Mouse (Mus musculus): ENCODE measurements around the gene Vav3. TPM values are rescaled to one million over a fixed set of nuclear protein-coding genes. Genes with fewer than 3 reads are reported as not detected.
"Not testable (repeated sequence)": the region's sequence is repeated elsewhere in the genome, so short reads cannot be mapped to it uniquely, and the experiment has no call there.

Vav3 gene
- polyA plus RNA-seq, 1 experiment from 2014 or later: 10.4 TPM

DNA sequence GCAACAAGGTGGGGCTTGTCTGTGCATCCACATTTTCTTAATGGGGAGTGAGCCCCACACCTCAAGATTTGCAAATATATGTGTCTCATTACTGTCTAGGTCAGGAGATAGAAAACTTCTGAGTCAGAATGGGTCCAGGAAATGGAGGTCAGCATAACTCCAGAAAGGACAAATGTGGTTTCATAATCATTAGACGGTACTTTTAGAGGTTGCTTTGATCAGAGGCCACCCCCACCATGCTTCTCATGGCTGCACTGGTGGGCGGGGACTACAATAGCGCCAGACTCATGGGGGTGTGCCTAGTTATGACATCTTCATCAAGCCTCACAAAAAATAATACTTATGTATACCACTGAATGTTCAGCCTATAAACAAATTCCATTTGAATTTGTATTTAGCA lies 103.6 kb downstream of the Vav3 start:
- WGBS: 83% methylated on average over 3 of the region's 3 CpGs
- no peaks in the 10 kb centered on the region for H3K27me3 ChIP-seq (replicated peaks; ENCODE audit: control insufficient read depth, insufficient read depth, low read length)
- no peak overlapping the region for H3K4me2 ChIP-seq (replicated peaks; ENCODE audit: low read depth)
- no peak overlapping the region for H3K9ac ChIP-seq (ENCODE audit: low read depth, low read length)
- ATAC-seq: no peak
- no peaks in the 10 kb centered on the region for H3K9me3 ChIP-seq (ENCODE audit: control insufficient read depth)
- no peak for TF ChIP-seq CTCF (IDR thresholded peaks at IDR 0.05; ENCODE audit: low read depth)
- no peaks in the 10 kb centered on the region for H3K36me3 ChIP-seq (ENCODE audit: control insufficient read depth, insufficient read depth)
- no peak overlapping the region for H3K27ac ChIP-seq (ENCODE audit: low read depth, low read length)
- 0 out of 2 replicates have a peak, but pooled peaks cover 4% of the 10 kb centered on the region for H3K4me1 ChIP-seq (replicated peaks; ENCODE audit: control insufficient read depth, insufficient read depth, low read length)
- H3K4me3 ChIP-seq (ENCODE audit: low read depth, low read length): no peak overlapping the region

- H3K4me3 ChIP-seq (ENCODE audit: low read depth, low read length): no peak overlapping the region
- no peak overlapping the region for H3K27ac ChIP-seq (ENCODE audit: low read depth, low read length)
- no peak overlapping the region for H3K4me2 ChIP-seq (replicated peaks; ENCODE audit: low read depth)
- no peak overlapping the region for H3K9ac ChIP-seq (ENCODE audit: low read depth, low read length)
- no peak for TF ChIP-seq CTCF (IDR thresholded peaks at IDR 0.05; ENCODE audit: low read depth)
- no peaks in the 10 kb centered on the region for H3K4me1 ChIP-seq (replicated peaks; ENCODE audit: control insufficient read depth, insufficient read depth, low read length)
- no peaks in the 10 kb centered on the region for H3K9me3 ChIP-seq (ENCODE audit: control insufficient read depth)
- WGBS: 58% methylated on average over 4 of the region's 4 CpGs
- no peak for ATAC-seq
- H3K27me3 ChIP-seq (replicated peaks; ENCODE audit: control insufficient read depth, insufficient read depth, low read length): no peaks in the 10 kb centered on the region
- H3K36me3 ChIP-seq (ENCODE audit: control insufficient read depth, insufficient read depth): no peaks in the 10 kb centered on the region
Observed at GRCm38 (mm10) chr3:109446903-109447302, 106.5 kb downstream of the Vav3 start.

DNA sequence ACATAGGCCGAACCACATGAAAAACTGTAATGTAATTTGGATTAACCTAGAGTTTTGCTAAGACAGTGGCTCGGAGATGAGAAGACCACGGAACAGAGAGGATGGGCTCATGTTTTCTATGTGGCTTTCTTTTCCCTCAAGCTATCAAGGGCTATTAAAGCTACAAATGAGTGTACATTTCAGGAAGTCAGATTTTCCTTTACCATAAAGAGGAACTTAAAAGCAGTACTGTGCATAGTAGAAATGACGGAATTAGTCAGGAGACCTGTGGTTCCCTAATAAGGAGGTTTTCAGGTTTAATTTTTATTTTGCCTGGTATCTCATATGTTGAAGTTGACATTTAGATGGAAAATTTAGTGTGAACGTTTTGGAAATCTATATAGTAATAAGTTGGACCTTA lies 107.8 kb downstream of the Vav3 start:
- H3K4me2 ChIP-seq (replicated peaks; ENCODE audit: low read depth); H3K27ac ChIP-seq (ENCODE audit: low read depth, low read length); H3K4me1 ChIP-seq (replicated peaks; ENCODE audit: control insufficient read depth, insufficient read depth, low read length); ATAC-seq; H3K9me3 ChIP-seq (ENCODE audit: control insufficient read depth); H3K4me3 ChIP-seq (ENCODE audit: low read depth, low read length); H3K36me3 ChIP-seq (ENCODE audit: control insufficient read depth, insufficient read depth); H3K9ac ChIP-seq (ENCODE audit: low read depth, low read length); H3K27me3 ChIP-seq (replicated peaks; ENCODE audit: control insufficient read depth, insufficient read depth, low read length): not testable (repeated sequence)
- 81% methylated on average over 5 of the region's 5 CpGs for WGBS

DNA sequence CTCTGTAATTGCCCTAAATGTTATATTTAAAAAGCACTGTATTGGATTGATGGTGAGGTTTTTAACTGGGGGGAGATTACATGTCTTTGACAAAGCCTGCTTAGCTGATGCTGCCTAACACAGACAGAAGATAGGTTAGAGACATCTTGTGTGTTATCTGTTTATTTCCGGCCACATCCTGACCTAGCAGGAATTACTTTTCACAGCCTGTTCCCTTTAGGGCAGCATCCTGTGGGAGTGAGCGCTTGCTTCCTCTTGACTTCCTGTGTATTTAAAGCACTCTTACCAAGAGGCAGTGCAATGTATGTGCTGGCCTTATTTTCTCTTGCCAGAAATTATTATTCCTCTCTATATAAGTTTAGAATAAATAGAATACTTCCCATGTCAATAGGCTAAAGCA lies 111.5 kb downstream of the Vav3 start:
- no peak overlapping the region for H3K4me2 ChIP-seq (replicated peaks; ENCODE audit: low read depth)
- H3K4me1 ChIP-seq (replicated peaks; ENCODE audit: control insufficient read depth, insufficient read depth, low read length): no peaks in the 10 kb centered on the region
- no peak for ATAC-seq
- TF ChIP-seq CTCF (IDR thresholded peaks at IDR 0.05; ENCODE audit: low read depth): no peak
- 63% methylated on average over 2 of the region's 2 CpGs for whole genome bisulfite sequencing
- H3K9me3 ChIP-seq (ENCODE audit: control insufficient read depth): no peaks in the 10 kb centered on the region
- H3K9ac ChIP-seq (ENCODE audit: low read depth, low read length): no peak overlapping the region
- no peak overlapping the region for H3K4me3 ChIP-seq (ENCODE audit: low read depth, low read length)
- no peaks in the 10 kb centered on the region for H3K36me3 ChIP-seq (ENCODE audit: control insufficient read depth, insufficient read depth)
- H3K27ac ChIP-seq (ENCODE audit: low read depth, low read length): no peak overlapping the region
- no peaks in the 10 kb centered on the region for H3K27me3 ChIP-seq (replicated peaks; ENCODE audit: control insufficient read depth, insufficient read depth, low read length)

DNA sequence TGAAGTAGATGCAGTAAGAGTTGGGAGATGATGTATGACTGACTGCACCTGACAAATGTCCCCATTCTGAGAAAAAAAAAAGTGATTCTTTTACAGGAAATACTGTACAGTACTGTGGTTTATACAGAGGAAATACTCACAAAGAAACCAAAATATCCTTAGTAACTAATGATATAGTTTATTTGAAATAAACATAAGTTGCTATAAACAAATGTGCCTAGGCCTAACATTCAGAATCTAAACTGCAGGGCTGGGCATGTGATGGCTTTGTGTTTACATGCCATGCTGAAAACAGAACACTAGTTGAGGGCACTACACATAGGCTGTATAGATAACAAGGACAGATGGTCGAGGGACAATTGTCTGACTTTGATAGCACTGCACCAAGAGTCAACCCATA lies 114.2 kb downstream of the Vav3 start:
- no peak for TF ChIP-seq CTCF (IDR thresholded peaks at IDR 0.05; ENCODE audit: low read depth)
- Histone ChIP-seq H3K36me3 (ENCODE audit: control insufficient read depth, insufficient read depth) (no peaks in the 10 kb centered on the region), H3K4me2 (replicated peaks; ENCODE audit: low read depth) (no peak overlapping the region), H3K4me3 (ENCODE audit: low read depth, low read length) (no peak overlapping the region), H3K27me3 (replicated peaks; ENCODE audit: control insufficient read depth, insufficient read depth, low read length) (no peaks in the 10 kb centered on the region), H3K9me3 (ENCODE audit: control insufficient read depth) (no peaks in the 10 kb centered on the region), H3K9ac (ENCODE audit: low read depth, low read length) (no peak overlapping the region), H3K27ac (ENCODE audit: low read depth, low read length) (no peak overlapping the region), H3K4me1 (replicated peaks; ENCODE audit: control insufficient read depth, insufficient read depth, low read length) (no peaks in the 10 kb centered on the region)
- WGBS: 26% methylated on average over 1 of the region's 1 CpGs
- no peak for ATAC-seq

- Histone ChIP-seq H3K4me3 (ENCODE audit: low read depth, low read length) (no peak overlapping the region), H3K9ac (ENCODE audit: low read depth, low read length) (no peak overlapping the region), H3K4me1 (replicated peaks; ENCODE audit: control insufficient read depth, insufficient read depth, low read length) (no peaks in the 10 kb centered on the region), H3K27me3 (replicated peaks; ENCODE audit: control insufficient read depth, insufficient read depth, low read length) (no peaks in the 10 kb centered on the region), H3K4me2 (replicated peaks; ENCODE audit: low read depth) (no peak overlapping the region), H3K36me3 (ENCODE audit: control insufficient read depth, insufficient read depth) (no peaks in the 10 kb centered on the region), H3K9me3 (ENCODE audit: control insufficient read depth) (no peaks in the 10 kb centered on the region), H3K27ac (ENCODE audit: low read depth, low read length) (no peak overlapping the region)
- 84% methylated on average over 1 of the region's 1 CpGs for WGBS
- ATAC-seq: no peak
- no peak for TF ChIP-seq CTCF (IDR thresholded peaks at IDR 0.05; ENCODE audit: low read depth)
Observed at GRCm38 (mm10) chr3:109456340-109456739, 115.9 kb downstream of the Vav3 start.

- Histone ChIP-seq H3K4me3 (ENCODE audit: low read depth, low read length) (no peak overlapping the region), H3K27me3 (replicated peaks; ENCODE audit: control insufficient read depth, insufficient read depth, low read length) (no peaks in the 10 kb centered on the region), H3K27ac (ENCODE audit: low read depth, low read length) (no peak overlapping the region), H3K4me1 (replicated peaks; ENCODE audit: control insufficient read depth, insufficient read depth, low read length) (no peaks in the 10 kb centered on the region), H3K9ac (ENCODE audit: low read depth, low read length) (no peak overlapping the region), H3K9me3 (ENCODE audit: control insufficient read depth) (no peaks in the 10 kb centered on the region), H3K36me3 (ENCODE audit: control insufficient read depth, insufficient read depth) (no peaks in the 10 kb centered on the region), H3K4me2 (replicated peaks; ENCODE audit: low read depth) (no peak overlapping the region)
- no peak for TF ChIP-seq CTCF (IDR thresholded peaks at IDR 0.05; ENCODE audit: low read depth)
- no peak for ATAC-seq
- 77% methylated on average over 6 of the region's 6 CpGs for WGBS
Observed at GRCm38 (mm10) chr3:109463684-109464083, 123.2 kb downstream of the Vav3 start.

Measured in intestine, postnatal 0 days (tissue).